Mouse (Mus musculus) stomach, embryonic 15.5 days (tissue): ENCODE results near the gene Tmprss6. TPM values are rescaled to one million over a fixed set of nuclear protein-coding genes. Genes with fewer than 3 reads are reported as not detected.

Experiments used
- ATAC-seq: fragments of 200-750 bp; cut with Nextera tagmentation; 2 replicates; pipeline ENCODE4 v1.8.0; 2017; ENCODE audit warnings: low read depth, moderate number of reproducible peaks, moderate TSS enrichment; ENCODE audit not compliant: insufficient read depth, low FRiP score
- H3K27ac ChIP-seq: fragments of 300-500 bp; sonication (generic); 2 replicates; pipeline ENCODE4 v1.5.1; 2015; ENCODE audit warnings: mild to moderate bottlenecking, inconsistent platforms
- H3K27me3 ChIP-seq: fragments of 300-500 bp; sonication (generic); replicated peaks from 2 replicates; pipeline ENCODE4 v1.6.1; 2015; ENCODE audit warnings: inconsistent platforms
- H3K36me3 ChIP-seq: fragments of 300-500 bp; sonication (generic); 2 replicates; pipeline ENCODE4 v1.6.1; 2015; ENCODE audit warnings: inconsistent platforms
- H3K4me1 ChIP-seq: fragments of 300-500 bp; sonication (generic); 2 replicates; pipeline ENCODE4 v1.6.1; 2015; ENCODE audit warnings: inconsistent platforms
- H3K4me2 ChIP-seq: fragments of 300-500 bp; sonication (generic); 2 replicates; pipeline ENCODE4 v1.6.1; 2015; ENCODE audit warnings: mild to moderate bottlenecking, inconsistent platforms
- H3K4me3 ChIP-seq: fragments of 300-500 bp; sonication (generic); replicated peaks from 2 replicates; pipeline ENCODE4 v1.5.1; 2015; ENCODE audit warnings: inconsistent platforms
- H3K9ac ChIP-seq: fragments of 300-500 bp; sonication (generic); 2 replicates; pipeline ENCODE4 v1.6.1; 2015; ENCODE audit warnings: inconsistent platforms
- H3K9me3 ChIP-seq: fragments of 300-500 bp; sonication (generic); 2 replicates; pipeline ENCODE4 v1.6.1; 2016; ENCODE audit warnings: inconsistent platforms
- WGBS: fragments of 180-500 bp; shearing (Covaris S2); methylation state at CpG from one replicate; pipeline ENCODE4 v1.1.7; 2015; 5-methylcytosine and 5-hydroxymethylcytosine counted together
- polyA plus RNA-seq: library from polyadenylated mRNA; unstranded; fragments of >200 nt; fragmentation: Nextera tagmentation; extraction: Ambion mirVana; gene quantifications from 2 replicates; pipeline ENCODE4 v1.2.1, GENCODE M21; 2015

Tmprss6 gene
- polyA plus RNA-seq, 1 experiment from 2014 or later, result 1.8 TPM

- Histone ChIP-seq H3K9ac (no peak overlapping the region), H3K4me1 (no peaks in the 10 kb centered on the region), H3K9me3 (no peaks in the 10 kb centered on the region), H3K27ac (no peak overlapping the region), H3K27me3 (no peaks in the 10 kb centered on the region), H3K36me3 (no peaks in the 10 kb centered on the region), H3K4me2 (no peak overlapping the region), H3K4me3 (no peak overlapping the region)
- no peak for ATAC-seq
- WGBS, result 75% methylated on average over 10 of the region's 10 CpGs
Measured at GRCm38 (mm10) chr15:78457193-78457592, 11.2 kb downstream of the Tmprss6 start.

- no peaks in the 10 kb centered on the region for H3K27me3 ChIP-seq
- no peak overlapping the region for H3K27ac ChIP-seq
- no peak for ATAC-seq
- no peaks in the 10 kb centered on the region for H3K4me1 ChIP-seq
- no peaks in the 10 kb centered on the region for H3K36me3 ChIP-seq
- whole genome bisulfite sequencing, result 51% methylated on average over 7 of the region's 7 CpGs
- no peak overlapping the region for H3K4me2 ChIP-seq
- no peak overlapping the region for H3K4me3 ChIP-seq
- no peaks in the 10 kb centered on the region for H3K9me3 ChIP-seq
- no peak overlapping the region for H3K9ac ChIP-seq
Measured at GRCm38 (mm10) chr15:78456051-78456450, 12.4 kb downstream of the Tmprss6 start.

- 56% methylated on average over 4 of the region's 4 CpGs for WGBS
- Histone ChIP-seq H3K4me2 (no peak overlapping the region), H3K4me1 (no peaks in the 10 kb centered on the region), H3K27ac (no peak overlapping the region), H3K36me3 (no peaks in the 10 kb centered on the region), H3K27me3 (no peaks in the 10 kb centered on the region), H3K9me3 (no peaks in the 10 kb centered on the region), H3K4me3 (no peak overlapping the region), H3K9ac (no peak overlapping the region)
- ATAC-seq, result no peak
Measured at GRCm38 (mm10) chr15:78455168-78455567, 13.3 kb downstream of the Tmprss6 start.

- Histone ChIP-seq H3K27me3 (no peaks in the 10 kb centered on the region), H3K9me3 (no peaks in the 10 kb centered on the region), H3K27ac (no peak overlapping the region), H3K36me3 (no peaks in the 10 kb centered on the region), H3K4me2 (no peak overlapping the region), H3K9ac (no peak overlapping the region), H3K4me3 (no peak overlapping the region), H3K4me1 (no peaks in the 10 kb centered on the region)
- no peak for ATAC-seq
- 79% methylated on average over 3 of the region's 3 CpGs for WGBS
Measured at GRCm38 (mm10) chr15:78452929-78453328, 15.5 kb downstream of the Tmprss6 start.

GRCm38 (mm10) chr15:78451201-78451600 is 17.2 kb downstream of the Tmprss6 start:
- H3K9ac ChIP-seq, result no peak overlapping the region
- no peak overlapping the region for H3K4me3 ChIP-seq
- H3K27ac ChIP-seq, result no peak overlapping the region
- H3K4me2 ChIP-seq, result no peak overlapping the region
- no peaks in the 10 kb centered on the region for H3K36me3 ChIP-seq
- WGBS, result 67% methylated on average over 2 of the region's 2 CpGs
- H3K9me3 ChIP-seq, result no peaks in the 10 kb centered on the region
- ATAC-seq, result no peak
- H3K27me3 ChIP-seq, result no peaks in the 10 kb centered on the region
- H3K4me1 ChIP-seq, result 0 out of 2 replicates have a peak, but pooled peaks cover 6% of the 10 kb centered on the region

- no peak for ATAC-seq
- WGBS, result 89% methylated on average over 6 of the region's 6 CpGs
Measured at GRCm38 (mm10) chr15:78450419-78450768, 18.0 kb downstream of the Tmprss6 start.

GRCm38 (mm10) chr15:78449694-78450418 is 18.6 kb downstream of the Tmprss6 start:
- Histone ChIP-seq H3K27ac (no peak overlapping the region), H3K4me1 (0 out of 2 replicates have a peak, but pooled peaks cover 6% of the 10 kb centered on the region), H3K9ac (no peak overlapping the region), H3K4me2 (no peak overlapping the region), H3K4me3 (no peak overlapping the region), H3K9me3 (no peaks in the 10 kb centered on the region), H3K36me3 (no peaks in the 10 kb centered on the region), H3K27me3 (no peaks in the 10 kb centered on the region)
- WGBS, result 26% methylated on average over 6 of the region's 7 CpGs
- ATAC-seq, result no peak

More at GRCm38 (mm10) chr15:78450419-78450768, 18.0 kb downstream of the Tmprss6 start:
- H3K27me3 ChIP-seq, result no peaks in the 10 kb centered on the region
- 0 out of 2 replicates have a peak, but pooled peaks cover 6% of the 10 kb centered on the region for H3K4me1 ChIP-seq
- H3K9ac ChIP-seq, result no peak overlapping the region
- no peak overlapping the region for H3K4me2 ChIP-seq
- H3K27ac ChIP-seq, result no peak overlapping the region
- H3K36me3 ChIP-seq, result no peaks in the 10 kb centered on the region
- no peak overlapping the region for H3K4me3 ChIP-seq
- no peaks in the 10 kb centered on the region for H3K9me3 ChIP-seq

GRCm38 (mm10) chr15:78449131-78449530 is 19.3 kb downstream of the Tmprss6 start:
- H3K27ac ChIP-seq, result no peak overlapping the region

GRCm38 (mm10) chr15:78447746-78448535 is 20.5 kb downstream of the Tmprss6 start:
- Histone ChIP-seq H3K4me1 (0 out of 2 replicates have a peak, but pooled peaks cover 6% of the 10 kb centered on the region), H3K4me2 (peak overlapping the region; percentile 67), H3K36me3 (no peaks in the 10 kb centered on the region), H3K4me3 (peak overlapping the region; percentile 32), H3K27ac (peak overlapping the region; percentile 86), H3K27me3 (no peaks in the 10 kb centered on the region), H3K9ac (peak overlapping the region; percentile 18; the same call in 1 of the 2 replicates), H3K9me3 (no peaks in the 10 kb centered on the region)
- no peak for ATAC-seq
- under 1% methylated on average over 22 of the region's 22 CpGs for WGBS

More at GRCm38 (mm10) chr15:78449131-78449530, 19.3 kb downstream of the Tmprss6 start:
- Histone ChIP-seq H3K4me2 (no peak overlapping the region), H3K4me3 (no peak overlapping the region), H3K36me3 (no peaks in the 10 kb centered on the region), H3K9ac (no peak overlapping the region), H3K27me3 (no peaks in the 10 kb centered on the region), H3K4me1 (0 out of 2 replicates have a peak, but pooled peaks cover 6% of the 10 kb centered on the region), H3K9me3 (no peaks in the 10 kb centered on the region)
- no peak for ATAC-seq
- 58% methylated on average over 6 of the region's 6 CpGs for WGBS

GRCm38 (mm10) chr15:78447121-78447520 is 21.3 kb downstream of the Tmprss6 start:
- Histone ChIP-seq H3K4me3 (no peak overlapping the region), H3K9ac (no peak overlapping the region), H3K27ac (no peak overlapping the region), H3K27me3 (no peaks in the 10 kb centered on the region), H3K4me1 (0 out of 2 replicates have a peak, but pooled peaks cover 6% of the 10 kb centered on the region), H3K4me2 (no peak overlapping the region), H3K36me3 (no peaks in the 10 kb centered on the region), H3K9me3 (no peaks in the 10 kb centered on the region)
- ATAC-seq, result no peak
- 46% methylated on average over 7 of the region's 7 CpGs for WGBS

- H3K27ac ChIP-seq, result no peak overlapping the region
- no peak overlapping the region for H3K4me2 ChIP-seq
- WGBS, result 48% methylated on average over 6 of the region's 6 CpGs
- no peak overlapping the region for H3K9ac ChIP-seq
- H3K4me1 ChIP-seq, result 0 out of 2 replicates have a peak, but pooled peaks cover 6% of the 10 kb centered on the region
- no peaks in the 10 kb centered on the region for H3K27me3 ChIP-seq
- H3K4me3 ChIP-seq, result no peak overlapping the region
- no peak for ATAC-seq
- no peaks in the 10 kb centered on the region for H3K9me3 ChIP-seq
- no peaks in the 10 kb centered on the region for H3K36me3 ChIP-seq
Measured at GRCm38 (mm10) chr15:78443857-78444256, 24.6 kb downstream of the Tmprss6 start.

- Histone ChIP-seq H3K36me3 (no peaks in the 10 kb centered on the region; the same call in 1 of the 2 replicates), H3K27ac (no peak overlapping the region), H3K9me3 (no peaks in the 10 kb centered on the region), H3K9ac (no peak overlapping the region), H3K4me3 (no peak overlapping the region), H3K4me2 (no peak overlapping the region), H3K27me3 (no peaks in the 10 kb centered on the region), H3K4me1 (peaks cover 12% of the 10 kb centered on the region)
- no peak for ATAC-seq
- WGBS, result 89% methylated on average over 19 of the region's 19 CpGs
Measured at GRCm38 (mm10) chr15:78442231-78442630, 26.2 kb downstream of the Tmprss6 start.
